Mouse (Mus musculus) erythroblast, embryonic 14.5 days (primary cell): ENCODE results near the gene Hoxb6. TPM values are rescaled to one million over a fixed set of nuclear protein-coding genes. Genes with fewer than 3 reads are reported as not detected.

ENCODE experiments used
- H3K27me3 ChIP-seq: 2 replicates; pipeline ENCODE4 v1.6.1; 2012; ENCODE audit warnings: inconsistent platforms; ENCODE audit not compliant: control insufficient read depth
- H3K36me3 ChIP-seq: 2 replicates; pipeline ENCODE4 v1.6.1; 2012; ENCODE audit warnings: mild to moderate bottlenecking, inconsistent platforms; ENCODE audit not compliant: control insufficient read depth
- H3K4me1 ChIP-seq: 2 replicates; pipeline ENCODE4 v1.6.1; 2012; ENCODE audit warnings: inconsistent platforms; ENCODE audit not compliant: control insufficient read depth
- H3K4me3 ChIP-seq: replicated peaks from 2 replicates; pipeline ENCODE3; 2012; ENCODE audit warnings: moderate library complexity, mild to moderate bottlenecking, inconsistent platforms
- H3K9me3 ChIP-seq: 2 replicates; pipeline ENCODE4 v1.6.1; 2012; ENCODE audit warnings: low read length, inconsistent platforms, mixed read lengths; ENCODE audit not compliant: control insufficient read depth
- GATA1 ChIP-seq: IDR thresholded peaks from 2 replicates; pipeline ENCODE4 v1.6.1; 2012; ENCODE audit warnings: low read length, inconsistent platforms, mixed read lengths
- TAL1 ChIP-seq: IDR thresholded peaks from 3 replicates; pipeline ENCODE4 v1.6.1; 2012; ENCODE audit warnings: low read length, inconsistent platforms, mixed read lengths
- polyA plus RNA-seq: library from polyadenylated mRNA; stranded (reverse); fragments of >175 nt; gene quantifications from 2 replicates; pipeline ENCODE4 v1.2.3, GENCODE M21; 2012

Gene Hoxb6
- polyA plus RNA-seq, 1 experiment = not detected

DNA sequence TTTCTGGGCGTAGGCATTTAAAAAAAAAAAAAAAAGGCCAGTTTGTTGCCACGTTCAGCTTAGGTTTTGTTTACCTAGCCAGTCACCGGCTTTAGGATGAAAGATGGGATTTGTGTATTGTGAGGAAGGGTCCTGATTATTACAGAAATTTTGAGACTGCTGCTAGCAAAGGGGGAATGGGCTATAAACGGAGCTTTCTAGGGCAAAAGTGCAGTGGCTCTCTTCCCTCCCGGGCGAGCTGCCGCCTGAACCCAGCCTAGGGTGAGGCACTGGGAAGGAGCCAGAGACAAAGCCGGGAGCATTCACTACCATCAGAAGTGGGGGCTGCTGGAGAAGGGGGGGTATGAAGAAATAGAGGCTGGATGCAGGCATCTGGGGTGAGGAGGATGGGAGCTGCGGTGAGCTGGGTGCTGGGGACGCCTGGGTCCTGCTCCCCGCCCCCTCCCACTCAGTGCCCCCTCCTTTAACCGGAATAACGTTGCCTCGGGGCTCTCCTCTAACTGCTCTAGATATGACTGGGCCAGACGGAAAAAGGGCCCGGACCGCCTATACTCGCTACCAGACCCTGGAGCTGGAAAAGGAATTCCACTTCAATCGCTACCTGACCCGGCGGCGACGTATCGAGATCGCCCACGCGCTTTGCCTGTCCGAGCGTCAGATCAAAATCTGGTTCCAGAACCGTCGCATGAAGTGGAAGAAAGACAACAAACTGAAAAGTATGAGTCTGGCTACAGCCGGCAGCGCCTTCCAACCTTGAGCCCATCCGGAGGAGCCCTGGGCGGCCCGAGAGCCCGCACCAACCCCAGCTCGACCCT lies 12.3 kb downstream of the Hoxb6 start:
- H3K4me1 ChIP-seq = no peaks in the 10 kb centered on the region
- no peaks in the 10 kb centered on the region for H3K36me3 ChIP-seq
- H3K4me3 ChIP-seq = no peak overlapping the region
- TF ChIP-seq TAL1 (no peak), GATA1 (no peak)
- peaks cover 100% of the 10 kb centered on the region for H3K27me3 ChIP-seq
- H3K9me3 ChIP-seq = no peaks in the 10 kb centered on the region

GRCm38 (mm10) chr11:96305505-96306182 lies 13.4 kb downstream of the Hoxb6 start:
- H3K9me3 ChIP-seq = no peaks in the 10 kb centered on the region
- H3K4me1 ChIP-seq = no peaks in the 10 kb centered on the region
- no peak for TF ChIP-seq GATA1
- no peak for TF ChIP-seq TAL1
- H3K36me3 ChIP-seq = no peaks in the 10 kb centered on the region
- H3K27me3 ChIP-seq = peaks cover 100% of the 10 kb centered on the region
- H3K4me3 ChIP-seq = no peak overlapping the region

DNA sequence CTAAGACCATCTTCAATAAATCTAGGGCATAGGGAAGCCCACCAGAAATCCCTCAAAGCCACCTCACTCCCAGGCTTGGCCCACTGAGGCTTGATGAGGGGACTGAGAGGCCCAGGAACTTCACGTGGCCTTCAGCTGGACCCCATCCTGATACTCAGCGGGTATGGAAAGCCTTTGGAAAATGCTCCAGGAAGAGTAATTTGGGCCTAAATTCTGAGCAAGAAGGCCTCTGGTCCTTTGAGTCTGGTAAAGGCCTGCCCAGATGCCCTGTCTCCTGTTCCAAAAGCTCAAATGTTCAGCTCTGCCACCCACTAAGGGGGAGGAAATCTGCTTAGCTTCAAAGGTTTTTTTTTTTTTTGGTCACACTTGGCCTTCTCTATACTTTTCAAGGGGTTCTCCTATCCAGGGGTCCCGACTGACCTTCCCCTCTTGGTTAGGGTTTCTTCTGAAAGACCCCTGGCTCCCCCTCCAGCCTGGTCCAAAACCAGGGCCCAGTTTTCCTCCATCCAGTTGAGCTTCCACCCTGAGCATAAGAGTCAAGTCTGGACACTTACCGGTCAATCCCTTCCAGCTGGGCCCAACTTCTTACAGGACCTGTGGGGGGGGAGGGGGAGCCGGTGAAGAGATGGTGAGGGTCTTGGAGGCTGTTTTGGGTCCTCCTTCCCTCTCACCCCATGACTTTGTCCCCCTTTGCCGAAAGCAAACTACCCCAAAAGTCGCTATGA lies 14.1 kb downstream of the Hoxb6 start:
- no peaks in the 10 kb centered on the region for H3K4me1 ChIP-seq
- TF ChIP-seq GATA1 = no peak
- no peaks in the 10 kb centered on the region for H3K36me3 ChIP-seq
- no peak overlapping the region for H3K4me3 ChIP-seq
- H3K9me3 ChIP-seq = no peaks in the 10 kb centered on the region
- peaks cover 100% of the 10 kb centered on the region for H3K27me3 ChIP-seq

GRCm38 (mm10) chr11:96306908-96307269 lies 14.6 kb downstream of the Hoxb6 start:
- no peaks in the 10 kb centered on the region for H3K4me1 ChIP-seq
- no peaks in the 10 kb centered on the region for H3K9me3 ChIP-seq
- H3K27me3 ChIP-seq = peaks cover 100% of the 10 kb centered on the region
- no peak overlapping the region for H3K4me3 ChIP-seq
- no peaks in the 10 kb centered on the region for H3K36me3 ChIP-seq
- TF ChIP-seq GATA1 (no peak), TAL1 (no peak)

GRCm38 (mm10) chr11:96308763-96309162 lies 16.5 kb downstream of the Hoxb6 start:
- H3K4me1 ChIP-seq = no peaks in the 10 kb centered on the region
- TF ChIP-seq TAL1 = no peak
- no peak for TF ChIP-seq GATA1
- no peaks in the 10 kb centered on the region for H3K9me3 ChIP-seq
- no peak overlapping the region for H3K4me3 ChIP-seq
- H3K27me3 ChIP-seq = peaks cover 100% of the 10 kb centered on the region
- no peaks in the 10 kb centered on the region for H3K36me3 ChIP-seq

GRCm38 (mm10) chr11:96309288-96309687 lies 17.0 kb downstream of the Hoxb6 start:
- Histone ChIP-seq H3K9me3 (no peaks in the 10 kb centered on the region), H3K4me3 (no peak overlapping the region), H3K27me3 (peaks cover 100% of the 10 kb centered on the region), H3K4me1 (no peaks in the 10 kb centered on the region), H3K36me3 (no peaks in the 10 kb centered on the region)
- TF ChIP-seq GATA1 = no peak
- TF ChIP-seq TAL1 = no peak

GRCm38 (mm10) chr11:96310183-96310938 lies 18.1 kb downstream of the Hoxb6 start:
- Histone ChIP-seq H3K36me3 (no peaks in the 10 kb centered on the region), H3K4me1 (no peaks in the 10 kb centered on the region), H3K4me3 (no peak overlapping the region), H3K9me3 (no peaks in the 10 kb centered on the region), H3K27me3 (peaks cover 100% of the 10 kb centered on the region)
- TF ChIP-seq GATA1 (no peak), TAL1 (no peak)

DNA sequence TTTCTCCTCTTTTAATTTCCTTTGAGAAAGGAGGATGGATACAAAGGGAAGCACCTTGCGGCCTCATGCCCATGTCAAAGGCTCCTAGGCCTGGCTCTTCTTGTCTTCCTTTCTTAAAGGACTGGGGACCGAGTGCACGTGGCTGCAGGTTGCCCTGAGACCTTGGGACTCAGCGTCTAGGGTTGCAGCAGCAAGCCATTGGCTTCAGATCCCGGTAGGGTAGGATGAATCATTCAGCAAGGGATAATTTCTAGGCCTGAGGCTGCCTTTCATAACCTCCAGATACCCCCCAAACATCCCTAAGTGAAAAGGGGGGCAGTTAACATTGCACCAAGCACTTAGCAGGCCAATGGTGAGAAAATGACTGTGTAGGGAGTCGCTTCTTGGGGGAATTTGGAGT lies 18.8 kb downstream of the Hoxb6 start:
- Histone ChIP-seq H3K27me3 (peaks cover 100% of the 10 kb centered on the region), H3K9me3 (no peaks in the 10 kb centered on the region), H3K4me1 (no peaks in the 10 kb centered on the region), H3K4me3 (no peak overlapping the region), H3K36me3 (no peaks in the 10 kb centered on the region)
- no peak for TF ChIP-seq TAL1
- TF ChIP-seq GATA1 = no peak
